Mouse (Mus musculus) intestine, embryonic 14.5 days (tissue): Measurements from ENCODE around the gene S100a4. TPM values are rescaled to one million over a fixed set of nuclear protein-coding genes. Genes with fewer than 3 reads are reported as not detected.

Source experiments
- ATAC-seq: fragments of 200-750 bp; cut with Nextera tagmentation; replicated peaks from 2 replicates; pipeline ENCODE4 v1.8.0; 2017; ENCODE audit warnings: low read depth, moderate number of reproducible peaks, moderate TSS enrichment, moderate library complexity; ENCODE audit not compliant: low FRiP score, low TSS enrichment
- DNase-seq: peaks from one replicate; pipeline ENCODE4 v3.0.0-alpha.2; 2018; ENCODE audit warnings: low spot score
- H3K27ac ChIP-seq: fragments of 300-500 bp; sonication (generic); 2 replicates; pipeline ENCODE4 v1.5.1; 2014; ENCODE audit warnings: low read depth, mild to moderate bottlenecking, control low read depth
- H3K27me3 ChIP-seq: fragments of 300-500 bp; sonication (generic); replicated peaks from 2 replicates; pipeline ENCODE4 v1.6.1; 2014; ENCODE audit warnings: low read length, control low read depth; ENCODE audit not compliant: control insufficient read depth, insufficient read depth
- H3K36me3 ChIP-seq: fragments of 300-500 bp; sonication (generic); 2 replicates; pipeline ENCODE4 v1.6.1; 2014; ENCODE audit warnings: low read length, control low read depth; ENCODE audit not compliant: control insufficient read depth, insufficient read depth
- H3K4me1 ChIP-seq: fragments of 300-500 bp; sonication (generic); replicated peaks from 2 replicates; pipeline ENCODE4 v1.6.1; 2014; ENCODE audit warnings: low read length, control low read depth, mixed read lengths; ENCODE audit not compliant: control insufficient read depth, insufficient read depth
- H3K4me2 ChIP-seq: fragments of 300-500 bp; sonication (generic); 2 replicates; pipeline ENCODE4 v1.6.1; 2014; ENCODE audit warnings: low read length
- H3K4me3 ChIP-seq: fragments of 300-500 bp; sonication (generic); 2 replicates; pipeline ENCODE4 v1.5.1; 2014; ENCODE audit warnings: low read depth, low read length, control low read depth, mixed read lengths
- H3K9ac ChIP-seq: fragments of 300-500 bp; sonication (generic); 2 replicates; pipeline ENCODE4 v1.6.1; 2014; ENCODE audit warnings: mild to moderate bottlenecking, low read length
- H3K9me3 ChIP-seq: fragments of 300-500 bp; sonication (generic); 2 replicates; pipeline ENCODE4 v1.6.1; 2016; ENCODE audit warnings: low read length, control low read depth; ENCODE audit not compliant: control insufficient read depth
- WGBS: fragments of 180-500 bp; shearing (Covaris S2); extraction: QIAGEN DNeasy Blood & Tissue Kit; methylation state at CpG from one replicate; pipeline ENCODE4 v1.1.7; 2014; 5-methylcytosine and 5-hydroxymethylcytosine counted together
- polyA plus RNA-seq: library from polyadenylated mRNA; unstranded; fragments of >200 nt; fragmentation: Nextera tagmentation; extraction: Ambion mirVana; gene quantifications from 2 replicates; pipeline ENCODE4 v1.2.1, GENCODE M21; 2014

S100a4 gene
- 4.1 and 5.3 TPM in 2 replicates for polyA plus RNA-seq

- Histone ChIP-seq H3K27ac (peak within 1 kb of the TSS; percentile 44), H3K4me1 (peaks cover 23% of the 10 kb centered on the region), H3K4me2 (no peak within 1 kb of the TSS), H3K9me3 (no peaks in the 10 kb centered on the region), H3K27me3 (no peaks in the 10 kb centered on the region), H3K4me3 (no peak within 1 kb of the TSS), H3K9ac (no peak within 1 kb of the TSS), H3K36me3 (no peaks in the 10 kb centered on the region)
- no peak for DNase-seq
- ATAC-seq: no peak
- WGBS: 43% methylated on average over 3 of the region's 3 CpGs
Measured at GRCm38 (mm10) chr3:90603623-90604022, at the start of gene S100a4. TSS of gene S100a4 (plus strand) at chr3:90603771.

DNA sequence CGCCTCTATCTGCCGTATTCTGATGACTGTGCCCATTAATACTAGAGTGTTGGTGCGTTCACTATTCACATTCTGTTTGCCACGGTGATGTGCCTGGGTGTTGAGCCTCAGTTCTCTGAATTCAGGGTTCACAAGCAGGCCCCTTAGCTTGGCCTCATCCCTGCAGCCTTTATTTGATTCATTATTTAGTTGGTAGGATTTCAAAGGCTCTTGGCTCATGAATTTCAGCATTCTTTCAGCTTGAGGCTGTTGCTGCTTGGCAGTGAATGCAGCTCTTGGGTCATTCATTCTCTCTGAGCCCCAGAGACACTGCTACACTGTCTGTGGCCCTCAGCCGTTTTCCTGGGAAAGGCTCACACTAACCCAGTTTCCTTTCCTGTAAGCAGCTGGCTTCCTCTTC is 47.6 kb upstream of the S100a4 start:
- H3K36me3 ChIP-seq: no peaks in the 10 kb centered on the region
- H3K4me2 ChIP-seq: no peak overlapping the region
- ATAC-seq: no peak
- no peaks in the 10 kb centered on the region for H3K4me1 ChIP-seq
- no peaks in the 10 kb centered on the region for H3K27me3 ChIP-seq
- H3K9ac ChIP-seq: no peak overlapping the region
- DNase-seq: no peak
- no peak overlapping the region for H3K4me3 ChIP-seq
- H3K27ac ChIP-seq: no peak overlapping the region
- WGBS: 74% methylated on average over 5 of the region's 5 CpGs
- no peaks in the 10 kb centered on the region for H3K9me3 ChIP-seq

DNA sequence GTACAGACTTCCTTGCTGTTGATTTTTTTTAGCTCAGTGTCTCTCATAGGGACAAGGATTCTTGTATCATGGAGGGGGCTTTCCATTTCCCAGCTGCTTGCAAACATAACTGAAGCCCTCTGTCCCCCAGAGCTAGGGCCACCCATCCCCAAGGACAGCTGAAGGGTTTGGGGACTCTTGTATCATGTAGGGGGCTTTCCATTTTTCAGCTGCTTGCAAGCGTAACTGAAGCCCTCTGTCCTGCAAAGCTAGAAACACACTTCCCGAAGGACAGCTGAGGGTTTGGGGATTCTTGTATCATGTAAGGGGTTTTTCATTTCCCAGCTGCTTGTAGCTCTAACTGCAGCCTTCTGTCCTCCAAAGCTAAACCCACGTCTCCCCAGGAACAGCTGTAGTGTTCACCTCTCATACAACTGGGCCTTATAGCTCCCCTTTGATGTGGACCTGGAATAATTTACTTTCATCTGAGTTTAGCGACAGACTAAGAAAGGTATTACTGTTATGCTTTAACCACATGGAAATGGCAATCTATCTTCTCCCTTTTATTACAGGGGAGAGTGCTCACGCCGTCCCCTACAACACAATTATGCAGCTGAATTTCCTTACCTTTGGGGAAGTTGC is 43.5 kb upstream of the S100a4 start, which contains the start of gene S100a3:
S100a3 (plus strand) TSS at position 571 of the 621 bp plus-strand sequence.
- ATAC-seq: no peak
- no peak within 1 kb of the TSS for H3K4me3 ChIP-seq
- DNase-seq: peak; percentile 1
- no peak within 1 kb of the TSS for H3K27ac ChIP-seq
- no peaks in the 10 kb centered on the region for H3K27me3 ChIP-seq
- no peaks in the 10 kb centered on the region for H3K36me3 ChIP-seq
- no peaks in the 10 kb centered on the region for H3K9me3 ChIP-seq
- no peaks in the 10 kb centered on the region for H3K4me1 ChIP-seq
- 74% methylated on average over 6 of the region's 6 CpGs for WGBS
- no peak within 1 kb of the TSS for H3K9ac ChIP-seq
- H3K4me2 ChIP-seq: no peak within 1 kb of the TSS

GRCm38 (mm10) chr3:90574691-90575090 is 28.9 kb upstream of the S100a4 start:
- H3K9ac ChIP-seq: no peak overlapping the region
- no peaks in the 10 kb centered on the region for H3K4me1 ChIP-seq
- H3K36me3 ChIP-seq: no peaks in the 10 kb centered on the region
- ATAC-seq: no peak
- H3K27ac ChIP-seq: no peak overlapping the region
- DNase-seq: no peak
- WGBS: 85% methylated on average over 5 of the region's 5 CpGs
- H3K9me3 ChIP-seq: no peaks in the 10 kb centered on the region
- H3K4me3 ChIP-seq: no peak overlapping the region
- H3K4me2 ChIP-seq: no peak overlapping the region
- no peaks in the 10 kb centered on the region for H3K27me3 ChIP-seq

GRCm38 (mm10) chr3:90575320-90575719 is 28.3 kb upstream of the S100a4 start:
- Histone ChIP-seq H3K27ac (no peak overlapping the region), H3K36me3 (no peaks in the 10 kb centered on the region), H3K27me3 (no peaks in the 10 kb centered on the region), H3K9me3 (no peaks in the 10 kb centered on the region), H3K4me3 (no peak overlapping the region), H3K9ac (no peak overlapping the region), H3K4me2 (no peak overlapping the region), H3K4me1 (no peaks in the 10 kb centered on the region)
- no peak for ATAC-seq
- 75% methylated on average over 3 of the region's 3 CpGs for WGBS
- DNase-seq: no peak

DNA sequence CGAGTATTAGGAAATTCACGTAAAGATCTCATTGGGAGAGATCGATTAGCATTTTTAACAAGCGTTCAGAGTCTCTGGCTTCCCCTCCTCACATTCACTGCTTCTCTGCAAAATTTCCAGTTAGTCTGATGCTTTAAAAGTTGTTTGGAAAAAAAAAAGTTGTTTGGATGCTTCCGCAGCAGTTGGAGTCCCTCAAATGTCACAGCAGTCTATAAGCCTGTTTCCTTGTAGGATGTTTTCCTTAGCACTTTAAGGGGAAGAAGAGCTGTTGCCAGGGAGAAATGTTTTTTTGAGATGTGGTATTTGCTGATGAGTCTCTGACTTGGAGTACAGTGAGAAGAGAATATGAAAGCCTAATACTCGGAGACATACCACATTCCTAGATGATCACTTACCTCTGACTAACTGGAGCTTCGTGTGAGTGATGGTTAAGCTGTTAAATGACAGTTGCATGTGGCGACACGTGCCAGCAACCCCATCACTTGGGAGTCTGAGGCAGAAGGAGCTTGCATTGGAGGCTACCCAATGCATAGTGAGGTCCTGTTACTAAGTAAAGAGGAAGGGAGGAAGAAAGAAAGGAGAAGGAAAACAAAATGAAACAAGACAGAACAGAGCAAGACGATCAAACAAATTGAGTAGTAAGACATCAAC is 27.1 kb upstream of the S100a4 start:
- WGBS: 68% methylated on average over 10 of the region's 10 CpGs
- no peak overlapping the region for H3K27ac ChIP-seq
- DNase-seq: no peak

DNA sequence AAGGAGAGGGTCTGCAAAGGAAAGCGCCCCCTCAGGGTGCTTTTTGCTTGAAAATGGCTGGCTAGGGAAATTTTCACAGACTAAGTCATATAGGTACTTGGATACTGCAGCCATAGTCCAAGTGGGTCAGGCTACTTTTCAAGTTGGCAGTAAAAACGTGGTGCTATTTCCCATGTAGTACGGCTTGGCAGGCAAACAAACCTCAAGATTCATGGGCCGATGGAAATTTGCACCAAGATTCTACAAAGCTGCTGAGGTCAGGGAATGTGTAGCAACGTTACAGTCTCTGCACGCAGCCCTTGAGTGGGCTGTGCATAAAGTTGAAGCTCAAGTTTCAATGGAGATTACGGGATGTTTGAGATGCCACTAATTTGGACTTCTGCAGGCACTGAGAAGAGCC is 24.1 kb upstream of the S100a4 start:
- H3K4me3 ChIP-seq: no peak overlapping the region
- no peaks in the 10 kb centered on the region for H3K9me3 ChIP-seq
- ATAC-seq (no peak), DNase-seq (peak; percentile 47)
- 51% methylated on average over 7 of the region's 7 CpGs for WGBS
- H3K4me2 ChIP-seq: no peak overlapping the region
- H3K27me3 ChIP-seq: no peaks in the 10 kb centered on the region
- no peak overlapping the region for H3K27ac ChIP-seq
- H3K9ac ChIP-seq: no peak overlapping the region
- peaks cover 7% of the 10 kb centered on the region; the same call in 1 of the 2 replicates for H3K4me1 ChIP-seq
- no peaks in the 10 kb centered on the region for H3K36me3 ChIP-seq

More for the DNA sequence above, 27.1 kb upstream of the S100a4 start:
- H3K9ac ChIP-seq: no peak overlapping the region
- H3K9me3 ChIP-seq: no peaks in the 10 kb centered on the region
- H3K27me3 ChIP-seq: no peaks in the 10 kb centered on the region
- no peaks in the 10 kb centered on the region for H3K4me1 ChIP-seq
- no peaks in the 10 kb centered on the region for H3K36me3 ChIP-seq
- ATAC-seq: no peak
- H3K4me3 ChIP-seq: no peak overlapping the region
- H3K4me2 ChIP-seq: no peak overlapping the region

DNA sequence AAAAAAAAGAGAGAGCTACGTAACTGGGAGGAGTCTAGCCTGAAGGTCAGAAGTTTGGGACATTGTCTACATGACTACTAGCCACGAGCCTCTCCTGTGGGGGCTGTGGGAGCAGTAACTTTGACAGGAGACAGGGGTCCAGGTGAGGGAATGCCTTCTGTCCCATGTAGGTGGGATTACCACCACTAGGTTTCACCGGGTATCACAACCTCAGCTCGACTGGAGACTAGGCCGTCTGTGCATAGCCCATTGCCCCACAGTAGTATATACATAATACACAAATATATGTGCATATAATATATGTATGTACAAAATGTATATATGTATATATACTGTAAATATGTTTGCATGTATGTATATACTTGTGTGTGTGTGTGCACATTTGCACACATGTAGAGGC is 22.4 kb upstream of the S100a4 start:
- no peak overlapping the region for H3K9ac ChIP-seq
- H3K4me3 ChIP-seq: no peak overlapping the region
- ATAC-seq: no peak
- WGBS: 95% methylated on average over 5 of the region's 5 CpGs
- no peaks in the 10 kb centered on the region for H3K27me3 ChIP-seq
- peaks cover 7% of the 10 kb centered on the region for H3K4me1 ChIP-seq
- H3K9me3 ChIP-seq: no peaks in the 10 kb centered on the region
- no peaks in the 10 kb centered on the region for H3K36me3 ChIP-seq
- peak; percentile 48 for DNase-seq
- H3K27ac ChIP-seq: no peak overlapping the region
- no peak overlapping the region for H3K4me2 ChIP-seq

GRCm38 (mm10) chr3:90582156-90582555 is 21.4 kb upstream of the S100a4 start:
- Histone ChIP-seq H3K27ac (no peak overlapping the region), H3K36me3 (no peaks in the 10 kb centered on the region), H3K9ac (no peak overlapping the region), H3K4me2 (no peak overlapping the region), H3K4me1 (peaks cover 7% of the 10 kb centered on the region), H3K4me3 (no peak overlapping the region), H3K27me3 (no peaks in the 10 kb centered on the region), H3K9me3 (no peaks in the 10 kb centered on the region)
- ATAC-seq: no peak
- WGBS: 96% methylated on average over 1 of the region's 1 CpGs
- DNase-seq: no peak
